Mouse (Mus musculus): Measurements from ENCODE around the gene Snrk.
"Not testable (repeated sequence)": the region's sequence is repeated elsewhere in the genome, so short reads cannot be mapped to it uniquely, and the experiment has no call there.

Snrk gene

GRCm38 (mm10) chr9:122146124-122146870 lies 29.2 kb downstream of the Snrk start:
- no peak for DNase-seq

DNA sequence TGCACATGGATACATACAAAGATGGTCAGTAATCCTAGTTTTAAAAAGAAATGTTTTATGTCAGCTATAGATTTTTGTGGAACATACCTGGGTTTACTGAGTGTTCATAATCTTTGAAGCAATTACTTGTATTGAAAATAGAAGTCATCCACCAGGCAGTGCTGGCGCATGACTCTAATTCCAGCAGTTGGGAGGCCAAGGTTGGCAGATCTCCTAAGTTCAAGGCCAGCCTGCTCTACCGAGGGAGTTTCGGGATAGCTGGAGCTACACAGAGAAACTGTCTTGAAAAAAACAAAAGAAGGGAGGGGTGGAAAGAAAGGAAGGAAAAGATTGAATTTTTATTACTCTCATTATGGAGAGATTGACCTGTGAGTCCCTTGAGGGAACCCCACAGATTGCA lies 31.3 kb downstream of the Snrk start:
- no peak for DNase-seq

- no peak for DNase-seq
These were observed 33.1 kb downstream of the Snrk start for GRCm38 (mm10) chr9:122149997-122150826.

- DNase-seq: no peak
These were observed 35.0 kb downstream of the Snrk start for GRCm38 (mm10) chr9:122152063-122152462.

- DNase-seq: no peak
These were observed 35.4 kb downstream of the Snrk start for GRCm38 (mm10) chr9:122152501-122152900.

GRCm38 (mm10) chr9:122153436-122153835 lies 36.4 kb downstream of the Snrk start:
- no peak for DNase-seq

DNA sequence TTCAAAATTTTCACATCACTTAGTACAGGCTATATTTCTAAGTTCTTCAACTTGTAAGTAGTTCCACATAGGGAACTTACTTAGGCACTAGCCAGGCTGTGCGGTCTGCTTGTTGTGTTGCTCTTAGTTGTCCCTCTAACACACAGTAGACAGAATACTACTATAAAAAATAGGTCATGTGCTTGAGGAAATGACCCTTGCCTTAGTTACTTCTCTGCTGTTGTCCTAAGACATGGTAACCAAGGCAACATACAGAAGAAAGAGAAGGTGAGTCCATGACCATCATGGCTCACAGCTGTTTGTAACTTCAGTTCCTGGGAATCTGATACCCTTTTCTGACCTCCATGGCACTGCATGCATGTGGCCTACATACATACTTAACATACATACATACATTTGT lies 38.1 kb downstream of the Snrk start:
- no peak for DNase-seq

DNA sequence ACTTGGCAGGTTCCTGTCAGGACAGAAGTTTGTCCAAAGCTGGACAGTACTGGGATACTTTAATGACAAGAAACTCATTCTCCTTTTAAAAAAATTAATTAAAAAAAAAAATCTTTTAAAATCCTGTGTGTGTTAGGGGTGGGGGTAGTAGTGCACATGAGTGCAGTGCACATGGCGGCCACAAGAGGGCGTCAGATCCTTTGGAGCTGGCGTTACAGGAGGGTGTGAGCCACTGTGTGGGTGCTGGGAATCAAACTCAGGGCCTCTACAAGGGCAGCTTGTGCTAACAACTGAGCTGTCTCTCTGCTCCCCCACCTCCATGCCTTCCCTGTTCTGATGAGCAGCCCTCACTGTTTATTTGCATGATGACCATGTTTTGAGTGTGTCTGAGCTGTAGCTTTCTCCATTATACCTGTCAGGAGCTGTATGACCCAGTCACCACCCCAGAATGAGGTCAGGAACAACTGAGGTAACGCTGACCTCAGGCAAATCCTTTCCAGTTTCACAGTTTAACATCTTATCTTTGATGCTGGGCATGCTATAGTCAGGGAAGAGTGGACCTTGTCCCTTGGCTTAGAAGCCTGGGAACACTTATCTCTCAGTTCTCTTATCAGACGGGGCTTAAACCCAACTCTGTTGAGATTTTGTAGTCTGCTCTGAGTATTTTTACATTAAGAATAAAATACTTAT lies 39.5 kb downstream of the Snrk start:
- peak; percentile 31 for DNase-seq

- no peak for DNase-seq
These were observed 40.0 kb downstream of the Snrk start for GRCm38 (mm10) chr9:122157079-122157441.

DNA sequence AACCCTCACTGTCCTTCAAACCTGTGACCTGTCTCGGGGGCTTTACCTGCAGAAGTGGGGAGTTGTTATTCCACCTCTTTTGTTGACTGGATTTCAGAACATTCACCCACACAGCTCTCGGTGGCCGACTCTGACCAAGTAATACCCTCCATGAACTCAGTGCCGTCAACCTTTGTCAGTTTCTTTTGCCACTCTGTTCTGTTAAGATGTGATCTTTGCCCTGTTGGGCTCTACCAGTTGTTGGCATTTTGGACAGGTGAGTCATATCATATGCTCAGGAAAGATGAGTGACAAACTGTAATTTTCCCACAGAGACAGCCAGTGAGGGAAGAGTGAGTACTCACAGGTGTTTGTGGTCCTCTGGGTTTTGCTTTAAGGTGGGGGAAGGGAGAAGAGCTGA lies 47.5 kb downstream of the Snrk start:
- no peak for DNase-seq

DNA sequence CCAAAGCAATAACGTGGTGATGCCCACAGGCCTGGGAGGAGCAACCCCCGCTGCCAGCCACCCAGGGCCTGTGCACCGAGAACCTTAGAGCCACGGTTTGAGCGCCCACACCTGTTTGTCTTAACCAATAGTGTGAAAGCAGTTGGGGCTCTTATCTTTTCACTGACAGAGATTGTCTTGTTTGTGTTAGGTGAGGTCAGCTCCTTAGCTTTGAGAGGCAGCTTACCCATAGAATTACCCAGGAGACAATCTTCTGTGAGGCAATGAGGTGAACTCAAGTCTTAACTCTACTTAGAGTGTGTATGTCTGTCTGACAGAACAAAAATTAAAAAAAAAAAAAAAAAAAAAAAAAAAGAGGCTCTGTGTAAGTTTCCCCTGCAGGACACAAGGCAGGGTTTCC lies 50.7 kb downstream of the Snrk start:
- DNase-seq: not testable (repeated sequence)

GRCm38 (mm10) chr9:122169901-122170300 lies 52.8 kb downstream of the Snrk start:
- DNase-seq: no peak

GRCm38 (mm10) chr9:122172612-122173186 lies 55.6 kb downstream of the Snrk start:
- DNase-seq: no peak

DNA sequence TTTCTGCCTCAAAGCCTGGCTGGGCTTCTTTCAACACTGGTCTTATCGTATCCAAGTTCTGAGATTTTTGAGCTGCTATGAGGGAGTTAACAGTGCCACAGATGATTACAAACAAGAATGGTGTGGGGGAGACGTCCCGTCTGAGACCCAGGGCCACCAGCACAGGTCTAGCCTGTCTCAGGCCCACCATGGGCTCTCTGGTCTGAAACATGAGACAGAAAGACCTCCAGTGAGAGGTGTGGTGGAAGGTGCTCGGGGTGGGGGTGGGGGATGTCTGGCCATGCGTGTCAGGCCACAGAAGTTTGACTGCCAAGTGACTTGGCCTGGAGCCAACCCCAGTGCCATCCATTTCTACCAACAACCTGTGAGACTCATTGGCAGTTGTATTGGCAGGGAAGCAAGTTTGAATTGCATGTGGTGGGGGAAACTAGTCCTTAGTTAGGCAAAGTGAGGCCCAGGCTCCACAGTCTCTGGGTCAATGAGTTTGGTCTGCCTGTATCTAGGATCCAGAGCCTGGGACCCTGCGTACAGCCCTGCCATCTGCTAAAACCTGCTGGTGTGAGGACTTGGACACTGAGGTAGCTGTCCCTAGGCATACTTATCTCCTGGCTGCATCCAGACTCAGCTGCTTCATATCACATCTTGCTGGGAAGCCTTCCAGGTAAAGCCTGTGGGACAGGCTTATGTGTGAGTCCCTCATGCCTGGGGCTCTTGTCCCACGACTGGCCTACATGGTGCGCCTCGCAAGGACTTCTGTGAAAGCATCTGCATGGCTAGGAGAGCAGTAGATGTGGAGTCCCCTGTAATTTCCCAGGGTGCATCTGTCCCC lies 56.6 kb downstream of the Snrk start:
- DNase-seq: no peak

GRCm38 (mm10) chr9:122174723-122175122 lies 57.7 kb downstream of the Snrk start:
- no peak for DNase-seq

GRCm38 (mm10) chr9:122177256-122178220 lies 60.5 kb downstream of the Snrk start:
- DNase-seq: no peak

DNA sequence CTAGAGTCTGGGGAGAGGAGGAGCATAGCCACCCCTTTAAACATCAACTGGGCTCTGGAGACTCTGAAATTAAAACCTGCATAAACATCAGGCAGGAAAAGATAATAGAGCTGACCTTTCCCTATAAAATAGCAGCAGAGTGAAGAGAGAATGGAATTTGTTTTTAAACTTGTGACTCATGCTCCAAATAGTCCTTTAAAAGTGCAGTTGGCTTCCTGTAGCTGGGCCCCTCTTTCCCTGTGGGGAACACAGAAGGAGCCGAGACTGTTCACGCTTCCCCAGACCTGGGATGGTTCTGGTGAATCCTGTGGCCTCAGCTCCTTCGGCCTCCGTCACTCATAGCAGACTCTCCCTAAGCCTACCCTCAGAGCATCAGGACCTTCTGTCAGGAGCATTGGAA lies 61.4 kb downstream of the Snrk start:
- no peak for DNase-seq

- no peak for DNase-seq
These were observed 63.0 kb downstream of the Snrk start for GRCm38 (mm10) chr9:122180105-122180504.

GRCm38 (mm10) chr9:122183074-122183473 lies 66.0 kb downstream of the Snrk start:
- no peak for DNase-seq

GRCm38 (mm10) chr9:122184329-122184728 lies 67.3 kb downstream of the Snrk start:
- DNase-seq: no peak

DNA sequence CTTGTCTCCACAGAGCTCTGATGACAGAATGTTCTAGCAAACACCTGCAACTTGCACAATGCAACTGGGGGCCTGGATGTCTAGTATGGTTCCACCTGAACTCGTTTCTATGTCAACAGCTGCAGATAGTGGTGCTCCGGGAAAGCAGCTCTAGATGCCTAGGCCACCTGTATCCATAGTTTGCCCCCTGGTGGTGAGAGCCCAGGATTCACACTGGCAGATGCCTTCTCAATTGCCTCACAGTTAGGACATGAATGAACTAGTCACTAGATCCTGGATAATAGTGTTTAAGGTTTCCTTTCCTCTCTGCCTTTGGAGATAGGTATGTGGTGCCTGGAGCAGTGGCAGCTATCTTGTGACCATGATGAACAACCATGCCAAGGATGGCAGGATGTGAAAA lies 68.0 kb downstream of the Snrk start:
- DNase-seq: peak; percentile 94

Data from thymus, postnatal 4 days (tissue).